Mouse (Mus musculus): ENCODE data around the gene Fbxw7. TPM values are rescaled to one million over a fixed set of nuclear protein-coding genes. Genes with fewer than 3 reads are reported as not detected.
"Not testable (repeated sequence)": the region's sequence is repeated elsewhere in the genome, so short reads cannot be mapped to it uniquely, and the experiment has no call there.

The Fbxw7 gene
- total RNA-seq, 2 experiments from 2014 or later, result 234 to 282 TPM

GRCm38 (mm10) chr3:84829366-84829765 lies 14.3 kb downstream of the Fbxw7 start:
- no peak for DNase-seq (ENCODE audit: extremely low spot score in 1 of 2, low spot score in 2 of 2)
- intact Hi-C loops (cut with DNase I), result no loop called here
- H3K4me3 ChIP-seq, result no peak overlapping the region
- no peak overlapping the region for H3K27ac ChIP-seq
- TF ChIP-seq CTCF (IDR thresholded peaks at IDR 0.05), result no peak

GRCm38 (mm10) chr3:84836029-84836428 lies 21.0 kb downstream of the Fbxw7 start:
- intact Hi-C loops (cut with DNase I), result no loop called here
- DNase-seq (ENCODE audit: extremely low spot score in 1 of 2, low spot score in 2 of 2), result no peak
- no peak overlapping the region for H3K4me3 ChIP-seq
- H3K27ac ChIP-seq, result no peak overlapping the region
- TF ChIP-seq CTCF (IDR thresholded peaks at IDR 0.05), result no peak

- no peak for TF ChIP-seq CTCF (IDR thresholded peaks at IDR 0.05)
- DNase-seq (ENCODE audit: extremely low spot score in 1 of 2, low spot score in 2 of 2), result no peak
- Histone ChIP-seq H3K27ac (no peak overlapping the region), H3K4me3 (no peak overlapping the region)
- intact Hi-C loops (cut with DNase I), result no loop called here
These were observed 22.9 kb downstream of the Fbxw7 start for GRCm38 (mm10) chr3:84837984-84838383.

- Histone ChIP-seq H3K4me3 (no peak overlapping the region), H3K27ac (no peak overlapping the region)
- no peak for TF ChIP-seq CTCF (IDR thresholded peaks at IDR 0.05)
- no peak for DNase-seq (ENCODE audit: extremely low spot score in 1 of 2, low spot score in 2 of 2)
- intact Hi-C loops (cut with DNase I), result no loop called here
These were observed 24.4 kb downstream of the Fbxw7 start for GRCm38 (mm10) chr3:84839499-84839898.

GRCm38 (mm10) chr3:84841271-84841670 lies 26.2 kb downstream of the Fbxw7 start:
- intact Hi-C loops (cut with DNase I), result no loop called here
- DNase-seq (ENCODE audit: extremely low spot score in 1 of 2, low spot score in 2 of 2), result no peak
- TF ChIP-seq CTCF (IDR thresholded peaks at IDR 0.05), result no peak
- Histone ChIP-seq H3K4me3 (no peak overlapping the region), H3K27ac (no peak overlapping the region)

DNA sequence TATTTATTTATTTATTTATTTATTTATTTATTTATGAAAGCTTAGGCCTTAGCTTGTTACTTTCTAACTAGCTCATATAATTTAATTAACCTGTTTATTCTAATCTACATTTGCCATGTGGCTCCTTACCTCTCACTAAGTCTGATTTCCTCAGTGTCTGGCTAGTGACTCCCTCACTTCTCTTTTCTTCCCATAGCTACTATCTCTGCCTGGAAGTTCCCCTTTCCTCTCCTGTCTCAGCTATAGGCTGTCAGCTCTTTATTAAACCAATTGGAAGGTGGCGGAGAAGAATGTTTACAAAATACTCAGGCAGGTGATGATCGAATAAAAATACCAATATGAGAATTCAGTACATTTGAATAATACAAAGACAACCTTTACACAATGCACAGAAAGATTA lies 27.7 kb downstream of the Fbxw7 start:
- TF ChIP-seq CTCF (IDR thresholded peaks at IDR 0.05), result no peak
- Histone ChIP-seq H3K4me3 (no peak overlapping the region), H3K27ac (no peak overlapping the region)
- intact Hi-C loops (cut with DNase I), result loop anchor here (1.0 to 2.0 kb wide), 4 partner anchors 28 to 226 kb away; no protein-coding TSS in a partner anchor
- DNase-seq (ENCODE audit: extremely low spot score in 1 of 2, low spot score in 2 of 2), result no peak

- peak; percentile 51 to 58 for DNase-seq (ENCODE audit: extremely low spot score in 1 of 2, low spot score in 2 of 2)
- Histone ChIP-seq H3K4me3 (no peak overlapping the region), H3K27ac (no peak overlapping the region)
- intact Hi-C loops (cut with DNase I), result loop anchor here (1.0 to 2.0 kb wide), 4 partner anchors 29 to 227 kb away; no protein-coding TSS in a partner anchor
- peak; percentile 90 for TF ChIP-seq CTCF (IDR thresholded peaks at IDR 0.05)
These were observed 28.5 kb downstream of the Fbxw7 start for GRCm38 (mm10) chr3:84843594-84843993.

DNA sequence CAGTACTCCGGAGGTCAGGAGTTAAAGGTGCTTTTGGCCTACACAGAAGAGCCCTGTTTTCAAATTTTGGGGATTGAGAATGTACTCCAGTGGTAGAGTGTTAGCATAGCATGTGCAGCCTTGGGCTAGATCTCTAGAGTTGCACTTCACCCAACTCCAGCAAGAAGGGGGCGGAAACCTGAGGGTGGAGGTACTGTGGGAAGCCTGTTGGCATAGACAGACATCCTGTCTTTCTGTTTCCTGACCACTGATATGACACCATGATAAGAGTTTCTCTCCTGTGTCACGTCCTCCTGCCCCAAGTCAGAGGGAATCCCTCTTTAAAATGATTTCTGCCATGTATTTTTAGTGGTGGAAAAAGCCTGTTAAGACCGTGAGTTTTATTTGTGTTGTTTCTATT lies 33.7 kb downstream of the Fbxw7 start:
- Histone ChIP-seq H3K4me3 (no peak overlapping the region), H3K27ac (no peak overlapping the region)
- no peak; the same call in 1 of the 2 replicates for TF ChIP-seq CTCF (IDR thresholded peaks at IDR 0.05)
- DNase-seq (ENCODE audit: extremely low spot score in 1 of 2, low spot score in 2 of 2), result no peak
- intact Hi-C loops (cut with DNase I), result no loop called here

DNA sequence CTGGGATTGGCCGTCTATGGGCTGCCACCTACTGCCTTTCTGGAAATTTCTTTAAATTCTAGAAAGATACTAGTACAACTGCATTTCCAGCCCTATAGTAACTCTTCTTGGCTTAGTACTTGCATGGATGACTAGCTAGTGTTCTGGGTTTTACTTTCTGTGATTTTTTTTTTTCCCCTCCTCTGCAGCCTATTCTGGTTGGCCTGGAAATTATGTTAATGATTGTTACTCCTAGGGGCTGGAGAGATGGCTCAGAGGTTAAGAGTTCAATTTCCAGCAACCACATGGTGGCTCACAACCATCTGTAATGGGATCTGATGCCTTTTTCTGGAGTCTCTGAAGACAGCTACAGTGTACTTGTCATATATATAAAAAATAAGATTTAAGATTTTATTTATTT lies 35.4 kb downstream of the Fbxw7 start:
- intact Hi-C loops (cut with DNase I), result no loop called here
- no peak for TF ChIP-seq CTCF (IDR thresholded peaks at IDR 0.05)
- no peak for DNase-seq (ENCODE audit: extremely low spot score in 1 of 2, low spot score in 2 of 2)
- Histone ChIP-seq H3K27ac (no peak overlapping the region), H3K4me3 (no peak overlapping the region)

DNA sequence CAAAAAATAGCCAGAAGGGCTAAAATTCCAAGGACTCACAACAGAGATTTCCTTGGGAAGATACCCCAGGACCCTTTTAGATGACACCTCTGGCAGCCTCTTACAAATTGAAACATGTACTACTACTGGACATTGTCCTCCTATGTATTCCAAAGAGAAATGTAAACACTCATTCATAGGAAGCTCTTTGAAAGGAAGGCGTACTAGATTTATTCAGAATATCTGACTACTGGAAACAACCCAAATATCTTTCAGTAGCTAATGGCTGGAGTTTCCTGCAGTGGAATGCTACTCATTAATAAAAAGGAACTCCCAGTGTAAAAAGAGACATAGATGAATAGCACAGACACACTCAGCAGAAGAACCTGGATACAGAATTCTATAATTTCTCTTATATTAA lies 36.7 kb downstream of the Fbxw7 start:
- no peak for DNase-seq (ENCODE audit: extremely low spot score in 1 of 2, low spot score in 2 of 2)
- no peak for TF ChIP-seq CTCF (IDR thresholded peaks at IDR 0.05)
- H3K4me3 ChIP-seq, result no peak overlapping the region
- intact Hi-C loops (cut with DNase I), result no loop called here
- H3K27ac ChIP-seq, result no peak overlapping the region

- intact Hi-C loops (cut with DNase I), result no loop called here
- TF ChIP-seq CTCF (IDR thresholded peaks at IDR 0.05), result no peak
- Histone ChIP-seq H3K27ac (peak overlapping the region; percentile 28; the same call in 1 of the 2 replicates), H3K4me3 (no peak overlapping the region)
- no peak for DNase-seq (ENCODE audit: extremely low spot score in 1 of 2, low spot score in 2 of 2)
These were observed 37.8 kb downstream of the Fbxw7 start for GRCm38 (mm10) chr3:84852877-84853276.

- Histone ChIP-seq H3K4me3 (no peak overlapping the region), H3K27ac (no peak overlapping the region)
- intact Hi-C loops (cut with DNase I), result no loop called here
- DNase-seq (ENCODE audit: extremely low spot score in 1 of 2, low spot score in 2 of 2), result no peak
- no peak for TF ChIP-seq CTCF (IDR thresholded peaks at IDR 0.05)
These were observed 39.4 kb downstream of the Fbxw7 start for GRCm38 (mm10) chr3:84854440-84854839.

GRCm38 (mm10) chr3:84860669-84861068 lies 45.6 kb downstream of the Fbxw7 start:
- no peak for TF ChIP-seq CTCF (IDR thresholded peaks at IDR 0.05)
- Histone ChIP-seq H3K4me3 (no peak overlapping the region), H3K27ac (no peak overlapping the region)
- DNase-seq (ENCODE audit: extremely low spot score in 1 of 2, low spot score in 2 of 2), result no peak
- intact Hi-C loops (cut with DNase I), result no loop called here

- H3K27ac ChIP-seq; DNase-seq (ENCODE audit: extremely low spot score in 1 of 2, low spot score in 2 of 2); H3K4me3 ChIP-seq; intact Hi-C loops (cut with DNase I): not testable (repeated sequence)
These were observed 46.7 kb downstream of the Fbxw7 start for GRCm38 (mm10) chr3:84861817-84862216.

Data from left cerebral cortex, adult 2 months (tissue).